Mouse (Mus musculus) gastrocnemius, adult 2 months (tissue): ENCODE results near the gene Gm28038. TPM values are rescaled to one million over a fixed set of nuclear protein-coding genes. Genes with fewer than 3 reads are reported as not detected.

Source experiments
- DNase-seq: peaks from one replicate; pipeline ENCODE4 v3.0.0; 2022
- H3K27ac ChIP-seq: fragments of 200-600 bp; 2 replicates; pipeline ENCODE4 v1.8.1; 2022; ENCODE audit warnings: mild to moderate bottlenecking
- H3K4me3 ChIP-seq: fragments of 200-600 bp; 2 replicates; pipeline ENCODE4 v1.8.1; 2022; ENCODE audit warnings: mild to moderate bottlenecking, moderate library complexity
- CTCF ChIP-seq: fragments of 200-600 bp; IDR thresholded peaks from 2 replicates; pipeline ENCODE4 v1.8.1; 2022; ENCODE audit warnings: antibody characterized with exemption, mild to moderate bottlenecking, moderate library complexity
- intact Hi-C: fragments of 180-260 bp; cut with DNase I; formaldehyde crosslinking; loops from one replicate; pipeline ENCODE4 v1.15.1; 2025
- long read RNA-seq, 2 experiments: library from polyadenylated mRNA; stranded (forward); transcript quantifications; one replicate each; pipeline ENCODE4 v2.0.0; 2021
- total RNA-seq, 2 experiments: library from RNA; stranded (reverse); gene quantifications; 2 replicates each; pipeline ENCODE4 v1.2.3; 2021

Gene Gm28038
- 1 to 10 TPM in 1 of 2 experiments, not detected in 1; 1.8 TPM for total RNA-seq
- long read RNA-seq, experiment 1: 0 reads
- long read RNA-seq, experiment 2: 0 reads

- TF ChIP-seq CTCF: no peak
Measured at GRCm38 (mm10) chr2:30280743-30281142, at the start of gene Gm28038. Gene Gm28038, plus strand, starts transcription at chr2:30281043.

GRCm38 (mm10) chr2:30235593-30235992, 45.2 kb upstream of the Gm28038 start:
- Histone ChIP-seq H3K27ac (no peak overlapping the region), H3K4me3 (no peak overlapping the region)
- DNase-seq: peak; percentile 4
- no peak for TF ChIP-seq CTCF
- intact Hi-C loops: no loop called here

More at GRCm38 (mm10) chr2:30280743-30281142, at the start of gene Gm28038:
- no peak within 1 kb of the TSS for H3K4me3 ChIP-seq
- no peak for DNase-seq
- H3K27ac ChIP-seq: no peak within 1 kb of the TSS
- intact Hi-C loops: no loop called here

- peak overlapping the region; percentile 96 for H3K4me3 ChIP-seq
- H3K27ac ChIP-seq: peak overlapping the region; percentile 91
- TF ChIP-seq CTCF: no peak
- intact Hi-C loops: loop anchor here (1.0 to 2.0 kb wide), 3 partner anchors 30 to 58 kb away; partner anchors contain the start of genes Phyhd1 and Spout1
- DNase-seq: no peak
Measured at GRCm38 (mm10) chr2:30236426-30237198, 44.2 kb upstream of the Gm28038 start.

- intact Hi-C loops: loop anchor here (1.0 to 2.0 kb wide), 3 partner anchors 29 to 59 kb away; partner anchors contain the start of genes Phyhd1 and Spout1
- peak; percentile 100 for DNase-seq
- peak; percentile 57 for TF ChIP-seq CTCF
- Histone ChIP-seq H3K27ac (peak within 1 kb of the TSS; percentile 91), H3K4me3 (peak within 1 kb of the TSS; percentile 96)
Measured at GRCm38 (mm10) chr2:30237199-30237880, 43.5 kb upstream of the Gm28038 start, which contains the start of gene Lrrc8a. Gene Lrrc8a, plus strand, starts transcription at chr2:30237715.

- H3K27ac ChIP-seq: peak overlapping the region; percentile 91
- intact Hi-C loops: loop anchor here (1.0 to 2.0 kb wide), 3 partner anchors 28 to 59 kb away; partner anchors contain the start of genes Phyhd1 and Spout1
- no peak for DNase-seq
- TF ChIP-seq CTCF: no peak; the same call in 1 of the 2 replicates
- H3K4me3 ChIP-seq: peak overlapping the region; percentile 96
Measured at GRCm38 (mm10) chr2:30237881-30238280, 43.0 kb upstream of the Gm28038 start.

- intact Hi-C loops: no loop called here
- peak overlapping the region; percentile 96 for H3K4me3 ChIP-seq
- no peak for TF ChIP-seq CTCF
- H3K27ac ChIP-seq: peak overlapping the region; percentile 91
- DNase-seq: no peak
Measured at GRCm38 (mm10) chr2:30238906-30239465, 41.9 kb upstream of the Gm28038 start.

- H3K27ac ChIP-seq: peak overlapping the region; percentile 91
- DNase-seq: peak; percentile 42
Measured at GRCm38 (mm10) chr2:30239777-30240176, 41.1 kb upstream of the Gm28038 start.

GRCm38 (mm10) chr2:30240267-30240666, 40.6 kb upstream of the Gm28038 start, which contains the start of gene Gm28035:
Gene Gm28035, plus strand, starts transcription at chr2:30240567.
- DNase-seq: no peak
- H3K27ac ChIP-seq: peak within 1 kb of the TSS; percentile 91
- intact Hi-C loops: no loop called here
- no peak for TF ChIP-seq CTCF
- peak within 1 kb of the TSS; percentile 96 for H3K4me3 ChIP-seq

More at GRCm38 (mm10) chr2:30239777-30240176, 41.1 kb upstream of the Gm28038 start:
- TF ChIP-seq CTCF: no peak
- intact Hi-C loops: no loop called here
- peak overlapping the region; percentile 96 for H3K4me3 ChIP-seq

- peak overlapping the region; percentile 91 for H3K27ac ChIP-seq
- intact Hi-C loops: no loop called here
- TF ChIP-seq CTCF: no peak
- H3K4me3 ChIP-seq: peak overlapping the region; percentile 96
- DNase-seq: peak; percentile 62
Measured at GRCm38 (mm10) chr2:30242509-30242908, 38.3 kb upstream of the Gm28038 start.

GRCm38 (mm10) chr2:30243391-30243790, 37.5 kb upstream of the Gm28038 start:
- no peak for TF ChIP-seq CTCF
- peak overlapping the region; percentile 91 for H3K27ac ChIP-seq

GRCm38 (mm10) chr2:30244595-30245178, 36.2 kb upstream of the Gm28038 start:
- no peak for TF ChIP-seq CTCF
- Histone ChIP-seq H3K27ac (peak overlapping the region; percentile 91), H3K4me3 (peak overlapping the region; percentile 96)
- no peak for DNase-seq
- intact Hi-C loops: no loop called here

More at GRCm38 (mm10) chr2:30243391-30243790, 37.5 kb upstream of the Gm28038 start:
- DNase-seq: no peak
- H3K4me3 ChIP-seq: peak overlapping the region; percentile 96
- intact Hi-C loops: no loop called here

- Histone ChIP-seq H3K4me3 (no peak overlapping the region), H3K27ac (peak overlapping the region; percentile 21; the same call in 1 of the 2 replicates)
- intact Hi-C loops: no loop called here
- no peak for DNase-seq
- TF ChIP-seq CTCF: no peak
Measured at GRCm38 (mm10) chr2:30247036-30247435, 33.8 kb upstream of the Gm28038 start.
